In genomic region chr9:60837078-60837448, GRCm38 (mm10) we compare ENCODE assay signal across 9 mouse cellular contexts. TPM values are rescaled to one million over a fixed set of nuclear protein-coding genes. Genes with fewer than 3 reads are reported as not detected.
DNase-seq lines count a peak whose midpoint lies in the region; ATAC-seq lines count a peak whose summit lies in the region.
"Had no signal": no experiment of that assay in that cellular context is flagged by ENCODE, and none has a peak within 500 bp of the region (broad histone marks: within the 10 kb centered on the region; RNA-seq: fewer than 3 reads in every experiment).

No protein-coding gene starts in this region.

- DNase-seq in liver, embryonic 11.5 days (ENCODE audit: low spot score) = no peak
- no peak for DNase-seq in midbrain, embryonic 14.5 days
- DNase-seq in spleen, postnatal 36 days (ENCODE audit: low spot score in 2 of 2) = no peak
- DNase-seq: right cerebral cortex, adult 18-20 months had no signal

- 59% methylated on average over 4 of the region's 4 CpGs for WGBS in liver, embryonic 15.5 days (ENCODE audit: insufficient replicate concordance)
- WGBS in liver, embryonic 11.5 days = 80% methylated on average over 4 of the region's 4 CpGs
- WGBS in embryonic facial prominence, embryonic 15.5 days = 31% methylated on average over 4 of the region's 4 CpGs
- 29% methylated on average over 4 of the region's 4 CpGs for WGBS in heart, embryonic 16.5 days
- 47% methylated on average over 4 of the region's 4 CpGs for WGBS in midbrain, embryonic 14.5 days

- H3K27ac ChIP-seq in liver, embryonic 15.5 days (replicated peaks) = 0 out of 2 replicates have a peak overlapping the region, but pooled peaks have one; percentile 9
- no peak overlapping the region; the same call in 1 of the 2 replicates for H3K27ac ChIP-seq in liver, embryonic 11.5 days (ENCODE audit: low read depth, low read length)
- H3K27ac ChIP-seq in embryonic facial prominence, embryonic 15.5 days (replicated peaks) = peak overlapping the region; percentile 83
- H3K27ac ChIP-seq in heart, embryonic 16.5 days (ENCODE audit: low read length) = peak overlapping the region; percentile 75
- H3K27ac ChIP-seq in midbrain, embryonic 14.5 days (replicated peaks; ENCODE audit: low read depth, low read length) = no peak overlapping the region
- H3K27ac ChIP-seq: liver, embryonic 14.5 days had no signal

- H3K9me3 ChIP-seq in liver, embryonic 15.5 days (replicated peaks) = no peaks in the 10 kb centered on the region
- H3K9me3 ChIP-seq in liver, embryonic 11.5 days (ENCODE audit: control insufficient read depth, low read length) = no peaks in the 10 kb centered on the region
- no peaks in the 10 kb centered on the region for H3K9me3 ChIP-seq in embryonic facial prominence, embryonic 15.5 days (replicated peaks)
- H3K9me3 ChIP-seq in heart, embryonic 16.5 days (replicated peaks; ENCODE audit: control insufficient read depth, low read length) = no peaks in the 10 kb centered on the region
- H3K9me3 ChIP-seq in midbrain, embryonic 14.5 days (ENCODE audit: control insufficient read depth, low read length) = no peaks in the 10 kb centered on the region

- no peak overlapping the region for H3K4me2 ChIP-seq in liver, embryonic 15.5 days
- H3K4me2 ChIP-seq in liver, embryonic 11.5 days = no peak overlapping the region; the same call in 1 of the 2 replicates
- H3K4me2 ChIP-seq in embryonic facial prominence, embryonic 15.5 days (replicated peaks) = peak overlapping the region; percentile 49
- peak overlapping the region; percentile 67 for H3K4me2 ChIP-seq in heart, embryonic 16.5 days (ENCODE audit: low read depth, low read length)
- H3K4me2 ChIP-seq in midbrain, embryonic 14.5 days (ENCODE audit: low read length) = peak overlapping the region; percentile 52

- ATAC-seq in liver, embryonic 15.5 days (ENCODE audit: insufficient read depth) = no peak
- ATAC-seq in liver, embryonic 11.5 days (replicated peaks; ENCODE audit: low FRiP score) = no peak
- ATAC-seq in embryonic facial prominence, embryonic 15.5 days (ENCODE audit: insufficient number of reproducible peaks, low FRiP score, low TSS enrichment, low read depth) = no peak
- ATAC-seq in heart, embryonic 16.5 days (replicated peaks; ENCODE audit: extremely low read depth, insufficient read depth, low FRiP score) = peak; percentile 30
- no peak for ATAC-seq in midbrain, embryonic 14.5 days (ENCODE audit: low FRiP score, low TSS enrichment)
- no peak for ATAC-seq in frontal cortex, adult (ENCODE audit: low TSS enrichment)

- no peaks in the 10 kb centered on the region for H3K27me3 ChIP-seq in liver, embryonic 15.5 days
- H3K27me3 ChIP-seq in liver, embryonic 11.5 days (replicated peaks; ENCODE audit: control insufficient read depth, insufficient read depth, low read length) = no peaks in the 10 kb centered on the region
- H3K27me3 ChIP-seq in embryonic facial prominence, embryonic 15.5 days = no peaks in the 10 kb centered on the region
- H3K27me3 ChIP-seq in heart, embryonic 16.5 days (ENCODE audit: control insufficient read depth, insufficient read depth, low read length) = no peaks in the 10 kb centered on the region
- no peaks in the 10 kb centered on the region for H3K27me3 ChIP-seq in midbrain, embryonic 14.5 days (ENCODE audit: control insufficient read depth, insufficient read depth, low read length)

- H3K4me3 ChIP-seq in liver, embryonic 15.5 days (replicated peaks) = no peak overlapping the region
- no peak overlapping the region for H3K4me3 ChIP-seq in liver, embryonic 11.5 days (ENCODE audit: low read depth, low read length)
- peak overlapping the region; percentile 29; the same call in 1 of the 2 replicates for H3K4me3 ChIP-seq in embryonic facial prominence, embryonic 15.5 days (replicated peaks)
- H3K4me3 ChIP-seq in heart, embryonic 16.5 days (ENCODE audit: low read length) = peak overlapping the region; percentile 48
- H3K4me3 ChIP-seq in midbrain, embryonic 14.5 days (replicated peaks; ENCODE audit: low read depth, low read length) = no peak overlapping the region

- no peaks in the 10 kb centered on the region for H3K4me1 ChIP-seq in liver, embryonic 15.5 days (replicated peaks)
- peaks cover 8% of the 10 kb centered on the region; the same call in 1 of the 2 replicates for H3K4me1 ChIP-seq in liver, embryonic 11.5 days (replicated peaks; ENCODE audit: control insufficient read depth, insufficient read depth, low read length)
- peaks cover 31% of the 10 kb centered on the region for H3K4me1 ChIP-seq in embryonic facial prominence, embryonic 15.5 days
- H3K4me1 ChIP-seq in heart, embryonic 16.5 days (ENCODE audit: control insufficient read depth, insufficient read depth, low read length) = peaks cover 42% of the 10 kb centered on the region
- peaks cover 13% of the 10 kb centered on the region for H3K4me1 ChIP-seq in midbrain, embryonic 14.5 days (ENCODE audit: control insufficient read depth, insufficient read depth, low read length)

- no peaks in the 10 kb centered on the region for H3K36me3 ChIP-seq in liver, embryonic 15.5 days (replicated peaks)
- H3K36me3 ChIP-seq in liver, embryonic 11.5 days (ENCODE audit: control insufficient read depth, insufficient read depth, low read length) = no peaks in the 10 kb centered on the region
- H3K36me3 ChIP-seq in embryonic facial prominence, embryonic 15.5 days = no peaks in the 10 kb centered on the region
- 0 out of 2 replicates have a peak, but pooled peaks cover under 1% of the 10 kb centered on the region for H3K36me3 ChIP-seq in heart, embryonic 16.5 days (ENCODE audit: control insufficient read depth, insufficient read depth)
- H3K36me3 ChIP-seq in midbrain, embryonic 14.5 days (ENCODE audit: control insufficient read depth, insufficient read depth, low read length) = no peaks in the 10 kb centered on the region

- H3K9ac ChIP-seq in liver, embryonic 15.5 days = no peak overlapping the region
- no peak overlapping the region for H3K9ac ChIP-seq in liver, embryonic 11.5 days (ENCODE audit: low read depth, low read length)
- H3K9ac ChIP-seq in embryonic facial prominence, embryonic 15.5 days = no peak overlapping the region
- H3K9ac ChIP-seq in heart, embryonic 16.5 days (ENCODE audit: low read length) = peak overlapping the region; percentile 74
- H3K9ac ChIP-seq in midbrain, embryonic 14.5 days (replicated peaks; ENCODE audit: low read length) = no peak overlapping the region
- H3K9ac ChIP-seq: liver, embryonic 14.5 days had no signal

RNA-seq across cellular contexts. Expression of gene Uaca, which starts 42.7 kb away (rescaled TPM):
- 2.6 and 3.1 TPM in 2 replicates for polyA plus RNA-seq in liver, embryonic 15.5 days (2015; fragmentation: Nextera tagmentation; extraction: Ambion mirVana)
- 10.0 and 10.3 TPM in 2 replicates for polyA plus RNA-seq in liver, embryonic 11.5 days (2014; fragmentation: Nextera tagmentation; extraction: Ambion mirVana)
- polyA plus RNA-seq in embryonic facial prominence, embryonic 15.5 days (2015; fragmentation: Nextera tagmentation; extraction: Ambion mirVana) = 33.9 and 38.2 TPM in 2 replicates
- 28.8 and 29.6 TPM in 2 replicates for polyA plus RNA-seq in heart, embryonic 16.5 days (2015; fragmentation: Nextera tagmentation; extraction: Ambion mirVana)
- 5.3 and 13.8 TPM in 2 replicates for polyA plus RNA-seq in midbrain, embryonic 14.5 days (2014; fragmentation: Nextera tagmentation; extraction: Ambion mirVana)

Comparison
In these comparisons a context has a peak if more than half of its experiments do, and no peak if none do; other contexts are left out.
1. H3K27ac ChIP-seq: peak in liver, embryonic 15.5 days (single experiment), embryonic facial prominence, embryonic 15.5 days (single experiment) and heart, embryonic 16.5 days (single experiment); none in liver, embryonic 11.5 days (single experiment) and midbrain, embryonic 14.5 days (single experiment).
2. H3K4me2 ChIP-seq: peak in embryonic facial prominence, embryonic 15.5 days (single experiment), heart, embryonic 16.5 days (single experiment) and midbrain, embryonic 14.5 days (single experiment); none in liver, embryonic 15.5 days (single experiment) and liver, embryonic 11.5 days (single experiment).
3. H3K4me3 ChIP-seq: peak in embryonic facial prominence, embryonic 15.5 days (single experiment) and heart, embryonic 16.5 days (single experiment); none in liver, embryonic 15.5 days (single experiment), liver, embryonic 11.5 days (single experiment) and midbrain, embryonic 14.5 days (single experiment).